Mouse (Mus musculus): ENCODE measurements at regions not wholly inside any gene's neighbourhood (a gene's known extent, or its start where the extent isn't known, plus 50 kb on each side); places are given as distances from the start of the nearest gene placed in this dataset.

GRCm38 (mm10) chr7:70118971-70119370, 247.6 kb downstream of the Nr2f2 start:
- no peak for DNase-seq (ENCODE audit: extremely low spot score, low read depth, low spot score)

DNA sequence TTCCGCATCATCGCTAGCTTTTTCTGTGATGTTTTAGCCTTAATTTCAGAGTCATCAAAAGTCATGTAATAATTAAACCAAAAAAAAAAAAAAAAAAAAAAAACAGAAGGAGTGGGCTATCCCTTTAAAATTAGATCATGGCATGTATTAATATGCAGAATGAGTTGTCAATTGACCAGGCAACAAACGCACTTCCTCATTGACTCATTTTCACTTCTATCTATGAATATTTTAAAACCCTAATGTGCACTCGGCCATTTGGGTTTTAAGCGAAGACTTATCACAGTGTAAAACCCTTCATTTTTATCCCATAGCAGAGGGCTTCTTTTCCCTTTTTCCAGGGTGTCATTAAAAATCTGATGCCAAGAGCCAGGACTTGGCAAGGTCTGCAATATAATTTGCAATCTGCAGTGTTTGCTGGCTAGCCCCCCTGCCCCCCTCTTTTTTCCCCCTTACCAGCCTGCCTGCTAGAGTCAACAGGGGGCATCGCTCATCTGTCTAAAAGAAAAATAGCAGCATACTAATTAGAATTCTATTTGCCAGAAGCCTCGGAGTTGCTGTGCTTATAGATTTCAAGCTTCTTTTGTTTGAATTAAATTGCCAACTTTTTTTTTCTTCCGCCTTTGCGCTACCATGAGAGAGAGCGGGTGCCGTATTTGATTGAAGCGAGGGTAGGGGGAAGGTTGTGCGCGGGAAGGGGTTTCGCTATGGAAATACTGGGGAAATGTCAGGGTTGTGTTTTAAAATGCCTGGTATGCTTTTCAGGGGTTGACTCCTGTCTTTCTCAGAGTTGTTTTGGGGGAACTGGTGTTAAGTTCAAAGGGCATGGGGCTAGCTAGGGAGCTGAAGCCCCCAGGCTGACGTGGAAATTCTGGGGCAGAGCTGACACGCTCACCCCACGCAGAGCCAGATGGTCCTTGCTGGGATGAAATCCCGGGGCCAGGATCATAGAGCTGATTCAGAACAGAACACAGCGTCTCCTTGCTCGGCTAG, 248.3 kb downstream of the Nr2f2 start:
- DNase-seq (ENCODE audit: extremely low spot score, low read depth, low spot score), result no peak

DNA sequence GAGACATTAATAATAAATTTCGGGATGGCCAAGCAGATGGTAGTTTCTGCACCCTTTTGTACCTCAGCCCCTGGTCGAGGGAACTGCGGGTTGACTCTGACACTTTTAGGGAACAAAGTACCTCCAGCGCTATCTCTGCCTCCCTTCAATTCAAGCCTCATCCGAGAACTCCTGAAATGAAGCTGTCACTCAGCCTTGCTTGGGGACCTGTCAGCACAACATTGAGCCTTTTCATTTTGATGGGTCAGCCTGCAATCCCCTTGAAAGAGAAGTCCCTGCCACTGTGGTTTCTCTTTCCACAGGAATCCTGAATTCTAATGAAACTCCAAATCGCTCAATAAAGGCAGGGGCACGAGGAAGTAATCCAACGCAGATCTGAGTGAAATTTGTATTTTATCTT, 257.5 kb downstream of the Nr2f2 start:
- DNase-seq (ENCODE audit: extremely low spot score, low read depth, low spot score), result no peak

GRCm38 (mm10) chr7:70105024-70105423, 261.5 kb downstream of the Nr2f2 start:
- peak; percentile 78 for DNase-seq (ENCODE audit: extremely low spot score, low read depth, low spot score)

GRCm38 (mm10) chr7:70104486-70104885, 262.0 kb downstream of the Nr2f2 start:
- no peak for DNase-seq (ENCODE audit: extremely low spot score, low read depth, low spot score)

- no peak for DNase-seq (ENCODE audit: extremely low spot score, low read depth, low spot score)
These were observed 262.9 kb downstream of the Nr2f2 start for GRCm38 (mm10) chr7:70103680-70104079.

- DNase-seq (ENCODE audit: extremely low spot score, low read depth, low spot score), result no peak
These were observed 267.5 kb downstream of the Nr2f2 start for GRCm38 (mm10) chr7:70099001-70099400.

- no peak for DNase-seq (ENCODE audit: extremely low spot score, low read depth, low spot score)
These were observed 272.4 kb downstream of the Nr2f2 start for GRCm38 (mm10) chr7:70093916-70094784.

GRCm38 (mm10) chr7:70092089-70092488, 274.4 kb downstream of the Nr2f2 start:
- no peak for DNase-seq (ENCODE audit: extremely low spot score, low read depth, low spot score)

DNA sequence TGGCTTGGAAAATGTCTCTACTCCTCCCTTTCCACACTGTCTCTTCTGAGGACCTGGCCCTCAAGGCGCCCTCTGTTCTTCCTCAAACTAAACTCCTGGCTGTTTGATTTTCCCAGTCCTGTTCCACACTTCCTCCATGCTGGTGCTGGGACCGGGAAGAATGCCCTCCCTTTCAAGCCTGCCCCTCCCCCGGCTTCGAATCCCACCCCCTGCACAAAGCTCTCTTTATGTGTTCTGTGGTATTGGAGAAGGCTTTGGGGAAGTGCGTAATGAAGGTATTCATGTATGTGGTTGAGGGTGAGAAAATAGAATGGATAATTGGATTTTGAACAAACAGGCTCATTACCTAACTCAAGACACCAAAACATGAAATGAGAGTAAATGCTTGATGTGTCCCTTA, 277.4 kb downstream of the Nr2f2 start:
- DNase-seq (ENCODE audit: extremely low spot score, low read depth, low spot score), result no peak

DNA sequence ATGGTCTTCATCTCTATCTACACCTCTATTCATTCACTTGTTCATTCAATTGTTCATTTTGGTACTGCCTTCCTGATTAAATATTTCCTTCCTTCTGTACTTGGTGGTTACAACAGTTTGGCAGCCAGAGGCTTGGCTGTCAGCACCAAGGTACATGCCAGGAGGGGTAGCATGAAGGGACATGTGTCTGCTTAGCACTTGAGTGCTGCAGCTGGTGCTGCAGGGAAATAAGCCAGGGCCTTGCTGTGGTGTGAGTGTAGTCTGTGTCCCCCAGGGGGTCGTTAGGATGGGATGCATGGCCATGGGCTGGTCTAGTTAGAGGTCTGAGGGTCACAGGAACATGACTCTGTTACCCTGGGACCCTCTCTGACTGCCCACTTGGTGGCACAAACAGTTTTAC, 296.9 kb downstream of the Nr2f2 start:
- DNase-seq (ENCODE audit: extremely low spot score, low read depth, low spot score), result no peak

DNA sequence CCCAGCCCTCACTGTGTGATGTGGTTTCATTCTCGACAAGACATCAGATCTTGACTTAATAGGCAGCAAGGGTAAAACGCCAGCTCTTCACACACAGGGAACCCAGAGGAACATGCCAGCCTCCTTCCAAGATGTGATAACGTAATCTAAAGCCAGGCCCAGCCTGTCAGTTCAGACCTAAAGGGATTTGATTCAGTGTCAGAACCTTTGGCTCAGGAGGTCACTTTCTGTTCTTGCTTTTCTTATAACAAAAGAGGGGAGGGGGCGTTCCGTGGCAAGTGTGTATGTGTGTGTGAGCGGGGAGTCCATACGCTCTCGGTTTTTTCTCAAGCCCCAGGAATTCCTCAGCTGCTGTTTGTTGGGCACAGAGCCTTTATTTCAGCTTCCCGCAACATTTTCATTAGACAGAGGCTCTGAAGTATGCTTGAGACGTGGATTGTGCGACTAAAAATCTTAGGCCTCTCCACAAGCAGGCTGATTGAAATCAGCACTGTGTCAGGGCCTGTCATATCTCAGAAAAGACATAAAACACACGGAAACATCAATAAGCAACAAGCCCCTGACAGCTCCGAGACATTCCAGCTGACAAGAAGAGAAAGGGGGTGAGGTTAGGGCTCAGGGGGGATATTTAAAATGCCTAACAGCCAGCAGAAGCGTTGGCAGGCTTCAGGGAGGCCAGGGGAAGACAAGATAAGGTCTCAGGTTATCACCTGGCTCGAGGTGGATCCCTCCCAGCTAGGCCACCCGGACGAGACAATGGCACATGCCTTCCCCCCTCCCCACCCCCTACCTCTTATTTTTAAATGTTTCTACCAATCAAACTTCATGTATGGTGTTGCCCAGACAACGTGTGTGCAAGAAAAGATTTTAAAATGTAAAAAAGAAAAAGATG, 298.5 kb downstream of the Nr2f2 start:
- no peak for DNase-seq (ENCODE audit: extremely low spot score, low read depth, low spot score)

DNA sequence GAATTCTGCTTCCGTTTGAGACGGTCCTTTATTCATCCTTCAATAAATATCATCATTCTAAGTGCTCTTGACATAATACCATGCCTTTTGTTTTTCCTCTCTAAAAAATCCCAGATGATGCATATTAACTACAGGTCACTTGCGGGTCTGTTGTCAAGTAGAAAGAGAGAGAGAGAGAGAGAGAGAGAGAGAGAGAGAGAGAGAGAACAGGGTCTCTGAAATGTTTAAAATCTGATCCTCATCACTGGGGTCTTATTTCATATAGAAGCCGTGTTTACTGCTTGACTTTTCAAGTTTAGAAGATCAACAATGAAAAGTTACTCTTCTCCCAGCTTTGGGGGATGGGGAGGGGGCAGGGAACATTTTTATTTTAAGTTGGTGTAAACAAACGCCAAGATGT, 299.5 kb downstream of the Nr2f2 start:
- DNase-seq (ENCODE audit: extremely low spot score, low read depth, low spot score), result no peak

DNA sequence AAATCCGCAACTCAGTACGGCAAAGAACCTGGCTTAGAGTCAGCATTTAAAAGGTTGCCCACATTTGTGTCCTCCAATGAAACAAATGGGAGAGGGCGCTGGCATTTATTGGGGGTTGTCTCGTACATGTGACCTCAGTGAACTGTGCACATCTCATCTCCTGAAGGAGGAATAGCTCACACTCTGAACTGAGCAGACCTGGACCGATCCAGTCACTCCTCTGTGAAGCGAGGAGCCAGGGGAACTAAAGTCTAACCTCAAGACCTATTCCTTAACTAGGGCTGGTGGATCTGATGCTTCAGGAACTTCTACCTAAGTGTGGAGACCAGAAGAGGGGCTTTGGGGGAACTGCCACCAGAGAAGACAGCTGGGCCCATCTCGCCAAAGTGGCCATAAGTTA, 300.1 kb downstream of the Nr2f2 start:
- no peak for DNase-seq (ENCODE audit: extremely low spot score, low read depth, low spot score)

- DNase-seq (ENCODE audit: extremely low spot score, low read depth, low spot score), result no peak
These were observed 300.9 kb downstream of the Nr2f2 start for GRCm38 (mm10) chr7:70065471-70066130.

DNA sequence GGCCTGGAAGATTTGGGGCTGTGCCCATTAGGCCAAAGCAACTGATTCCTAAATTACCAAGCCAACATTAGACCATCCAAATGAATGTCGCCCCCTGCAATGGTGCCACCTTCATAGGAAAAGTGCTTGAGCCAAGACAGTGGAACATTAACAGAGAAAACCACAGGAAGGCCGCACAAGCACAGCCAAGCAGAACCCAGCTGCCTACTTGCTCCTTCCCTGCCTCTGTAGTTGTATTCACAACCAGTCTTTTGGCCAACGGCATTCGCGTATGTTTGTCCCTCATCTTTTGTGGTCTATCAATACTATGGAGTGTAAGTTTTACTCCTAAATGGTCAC, 319.2 kb downstream of the Nr2f2 start:
- DNase-seq (ENCODE audit: extremely low spot score, low read depth, low spot score), result no peak

DNA sequence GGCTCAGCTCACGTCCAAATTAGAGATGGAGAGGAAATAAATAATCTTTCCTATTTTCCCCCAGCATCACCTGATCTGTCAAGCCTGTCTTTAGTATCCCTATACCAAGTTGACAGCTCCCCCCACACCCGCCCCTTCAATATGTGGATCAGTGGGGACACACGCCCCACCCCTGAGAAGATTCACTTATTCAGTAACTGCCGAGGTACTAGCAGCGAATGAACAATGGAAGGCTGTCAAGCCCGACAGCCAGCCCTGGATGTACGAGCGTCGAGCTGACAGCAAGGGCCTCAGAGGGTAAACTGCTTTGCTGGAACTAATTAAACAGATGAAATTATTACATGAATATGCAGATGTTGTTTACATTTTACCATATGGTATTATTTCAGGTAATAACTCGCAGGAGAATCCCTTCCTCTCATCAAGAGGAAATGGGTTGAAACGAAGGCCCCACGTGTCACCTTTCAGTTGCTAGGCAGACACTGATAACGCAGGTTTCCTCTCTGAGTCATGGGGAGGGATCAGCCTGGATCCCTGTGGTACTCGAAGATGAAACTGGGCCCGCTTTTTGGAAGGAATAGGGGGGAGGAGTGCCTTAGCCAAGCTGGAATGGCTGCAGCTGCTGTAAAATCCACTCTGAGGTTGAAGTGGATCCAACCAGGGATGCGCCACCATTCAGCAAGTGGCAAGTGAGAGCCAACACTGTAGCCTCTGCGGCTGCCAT, 319.7 kb downstream of the Nr2f2 start:
- no peak for DNase-seq (ENCODE audit: extremely low spot score, low read depth, low spot score)

- DNase-seq (ENCODE audit: extremely low spot score, low read depth, low spot score), result no peak
These were observed 329.5 kb downstream of the Nr2f2 start for GRCm38 (mm10) chr7:70037011-70037410.

GRCm38 (mm10) chr7:70032857-70033256, 333.7 kb downstream of the Nr2f2 start:
- DNase-seq (ENCODE audit: extremely low spot score, low read depth, low spot score), result no peak

- no peak for DNase-seq (ENCODE audit: extremely low spot score, low read depth, low spot score)
These were observed 337.2 kb downstream of the Nr2f2 start for GRCm38 (mm10) chr7:70029311-70029710.
